Mouse (Mus musculus) forebrain, embryonic 15.5 days (tissue): ENCODE data around the gene Nkx1-2. TPM values are rescaled to one million over a fixed set of nuclear protein-coding genes. Genes with fewer than 3 reads are reported as not detected.
A peak's percentile ranks its signal among the peaks of the same experiment; 100 is the strongest.

ENCODE experiments used
- ATAC-seq: fragments of 200-750 bp; cut with Nextera tagmentation; replicated peaks from 2 replicates; pipeline ENCODE4 v1.8.0; 2017; ENCODE audit warnings: mild to moderate bottlenecking, moderate TSS enrichment, moderate library complexity
- H3K27ac ChIP-seq: fragments of 300-500 bp; sonication (generic); replicated peaks from 2 replicates; pipeline ENCODE4 v1.5.1; 2015; ENCODE audit warnings: mild to moderate bottlenecking, inconsistent platforms
- H3K27me3 ChIP-seq: fragments of 300-500 bp; sonication (generic); 2 replicates; pipeline ENCODE4 v1.6.1; 2015; ENCODE audit warnings: inconsistent platforms
- H3K36me3 ChIP-seq: fragments of 300-500 bp; sonication (generic); 2 replicates; pipeline ENCODE4 v1.6.1; 2015; ENCODE audit warnings: mild to moderate bottlenecking, inconsistent platforms
- H3K4me1 ChIP-seq: fragments of 300-500 bp; sonication (generic); 2 replicates; pipeline ENCODE4 v1.6.1; 2015; ENCODE audit warnings: inconsistent platforms
- H3K4me2 ChIP-seq: fragments of 300-500 bp; sonication (generic); replicated peaks from 2 replicates; pipeline ENCODE4 v1.6.1; 2015; ENCODE audit warnings: mild to moderate bottlenecking, inconsistent platforms
- H3K4me3 ChIP-seq: fragments of 300-500 bp; sonication (generic); 2 replicates; pipeline ENCODE4 v1.5.1; 2015; ENCODE audit warnings: mild to moderate bottlenecking, inconsistent platforms
- H3K9ac ChIP-seq: fragments of 300-500 bp; sonication (generic); replicated peaks from 2 replicates; pipeline ENCODE4 v1.6.1; 2015; ENCODE audit warnings: mild to moderate bottlenecking, inconsistent platforms
- H3K9me3 ChIP-seq: fragments of 300-500 bp; sonication (generic); 2 replicates; pipeline ENCODE4 v1.6.1; 2016; ENCODE audit warnings: inconsistent platforms
- WGBS: fragments of 180-500 bp; shearing (Covaris S2); methylation state at CpG from one replicate; pipeline ENCODE4 v1.1.7; 2015; ENCODE audit warnings: mixed read lengths; 5-methylcytosine and 5-hydroxymethylcytosine counted together
- polyA plus RNA-seq: library from polyadenylated mRNA; unstranded; fragments of >200 nt; fragmentation: Nextera tagmentation; extraction: Ambion mirVana; gene quantifications from 2 replicates; pipeline ENCODE4 v1.2.1, GENCODE M21; 2015

Gene Nkx1-2
- polyA plus RNA-seq, 1 experiment from 2014 or later, result 0.05 TPM

GRCm38 (mm10) chr7:132576116-132576650, 23.3 kb downstream of the Nkx1-2 start, which contains the start of gene Oat:
Gene Oat (minus strand): TSS chr7:132576398.
- H3K36me3 ChIP-seq, result no peaks in the 10 kb centered on the region
- peak within 1 kb of the TSS; percentile 72 for H3K4me3 ChIP-seq
- ATAC-seq, result peak; percentile 96
- WGBS, result under 1% methylated on average over 49 of the region's 49 CpGs
- peaks cover 26% of the 10 kb centered on the region for H3K4me1 ChIP-seq
- no peaks in the 10 kb centered on the region for H3K27me3 ChIP-seq
- no peaks in the 10 kb centered on the region for H3K9me3 ChIP-seq
- peak within 1 kb of the TSS; percentile 58 for H3K9ac ChIP-seq
- peak within 1 kb of the TSS; percentile 88 for H3K27ac ChIP-seq
- H3K4me2 ChIP-seq, result peak within 1 kb of the TSS; percentile 64

- peak overlapping the region; percentile 64 for H3K4me2 ChIP-seq
- no peaks in the 10 kb centered on the region for H3K36me3 ChIP-seq
- H3K9ac ChIP-seq, result peak overlapping the region; percentile 58
- peak overlapping the region; percentile 72 for H3K4me3 ChIP-seq
- peak overlapping the region; percentile 88 for H3K27ac ChIP-seq
- peak; percentile 91 for ATAC-seq
- peaks cover 30% of the 10 kb centered on the region for H3K4me1 ChIP-seq
- H3K9me3 ChIP-seq, result no peaks in the 10 kb centered on the region
- 1% methylated on average over 13 of the region's 13 CpGs for WGBS
- H3K27me3 ChIP-seq, result no peaks in the 10 kb centered on the region
Observed at GRCm38 (mm10) chr7:132575623-132576022, 23.8 kb downstream of the Nkx1-2 start.

- WGBS, result 91% methylated on average over 5 of the region's 5 CpGs
- H3K27me3 ChIP-seq, result no peaks in the 10 kb centered on the region
- no peak overlapping the region for H3K4me2 ChIP-seq
- H3K36me3 ChIP-seq, result no peaks in the 10 kb centered on the region
- H3K27ac ChIP-seq, result no peak overlapping the region
- ATAC-seq, result no peak
- H3K9ac ChIP-seq, result no peak overlapping the region
- H3K9me3 ChIP-seq, result no peaks in the 10 kb centered on the region
- H3K4me1 ChIP-seq, result peaks cover 35% of the 10 kb centered on the region
- H3K4me3 ChIP-seq, result no peak overlapping the region
Observed at GRCm38 (mm10) chr7:132574646-132575045, 24.8 kb downstream of the Nkx1-2 start.

- 15% methylated on average over 6 of the region's 6 CpGs for WGBS
- Histone ChIP-seq H3K4me2 (no peak overlapping the region), H3K9ac (no peak overlapping the region), H3K4me3 (no peak overlapping the region), H3K36me3 (no peaks in the 10 kb centered on the region), H3K27ac (peak overlapping the region; percentile 42), H3K27me3 (no peaks in the 10 kb centered on the region), H3K9me3 (no peaks in the 10 kb centered on the region), H3K4me1 (peaks cover 35% of the 10 kb centered on the region)
- ATAC-seq, result no peak
Observed at GRCm38 (mm10) chr7:132573205-132573604, 26.2 kb downstream of the Nkx1-2 start.

GRCm38 (mm10) chr7:132572738-132573137, 26.7 kb downstream of the Nkx1-2 start:
- H3K9ac ChIP-seq, result no peak overlapping the region
- no peaks in the 10 kb centered on the region for H3K27me3 ChIP-seq
- H3K4me2 ChIP-seq, result peak overlapping the region; percentile 22; the same call in 1 of the 2 replicates
- H3K36me3 ChIP-seq, result no peaks in the 10 kb centered on the region
- H3K9me3 ChIP-seq, result no peaks in the 10 kb centered on the region
- H3K27ac ChIP-seq, result peak overlapping the region; percentile 42
- 48% methylated on average over 3 of the region's 3 CpGs for WGBS
- peaks cover 35% of the 10 kb centered on the region for H3K4me1 ChIP-seq
- ATAC-seq, result no peak
- H3K4me3 ChIP-seq, result no peak overlapping the region

- peak overlapping the region; percentile 42; the same call in 1 of the 2 replicates for H3K27ac ChIP-seq
- no peak overlapping the region for H3K4me2 ChIP-seq
- H3K4me3 ChIP-seq, result no peak overlapping the region
- WGBS, result 42% methylated on average over 8 of the region's 8 CpGs
- no peak for ATAC-seq
- H3K4me1 ChIP-seq, result peaks cover 33% of the 10 kb centered on the region
- H3K27me3 ChIP-seq, result no peaks in the 10 kb centered on the region
- H3K9ac ChIP-seq, result no peak overlapping the region
- no peaks in the 10 kb centered on the region for H3K9me3 ChIP-seq
- H3K36me3 ChIP-seq, result no peaks in the 10 kb centered on the region
Observed at GRCm38 (mm10) chr7:132571481-132571880, 28.0 kb downstream of the Nkx1-2 start.

GRCm38 (mm10) chr7:132570071-132570470, 29.4 kb downstream of the Nkx1-2 start:
- H3K36me3 ChIP-seq, result peaks cover 2% of the 10 kb centered on the region; the same call in 1 of the 2 replicates
- no peak overlapping the region for H3K4me3 ChIP-seq
- no peak overlapping the region for H3K4me2 ChIP-seq
- no peaks in the 10 kb centered on the region for H3K9me3 ChIP-seq
- no peak overlapping the region for H3K9ac ChIP-seq
- H3K27me3 ChIP-seq, result no peaks in the 10 kb centered on the region
- no peak overlapping the region for H3K27ac ChIP-seq
- ATAC-seq, result no peak
- H3K4me1 ChIP-seq, result peaks cover 26% of the 10 kb centered on the region
- WGBS, result 80% methylated on average over 5 of the region's 5 CpGs

GRCm38 (mm10) chr7:132568817-132569216, 30.6 kb downstream of the Nkx1-2 start:
- H3K4me2 ChIP-seq, result no peak overlapping the region
- H3K4me3 ChIP-seq, result no peak overlapping the region
- no peaks in the 10 kb centered on the region for H3K27me3 ChIP-seq
- ATAC-seq, result no peak
- no peak overlapping the region for H3K9ac ChIP-seq
- no peak overlapping the region for H3K27ac ChIP-seq
- H3K4me1 ChIP-seq, result peaks cover 26% of the 10 kb centered on the region
- peaks cover 7% of the 10 kb centered on the region; the same call in 1 of the 2 replicates for H3K36me3 ChIP-seq
- H3K9me3 ChIP-seq, result no peaks in the 10 kb centered on the region
- WGBS, result 68% methylated on average over 6 of the region's 6 CpGs

- H3K27ac ChIP-seq, result no peak overlapping the region
- peaks cover 6% of the 10 kb centered on the region; the same call in 1 of the 2 replicates for H3K4me1 ChIP-seq
- H3K9me3 ChIP-seq, result no peaks in the 10 kb centered on the region
- whole genome bisulfite sequencing, result 20% methylated on average over 1 of the region's 1 CpGs
- H3K36me3 ChIP-seq, result peaks cover 30% of the 10 kb centered on the region
- H3K4me2 ChIP-seq, result no peak overlapping the region
- no peak overlapping the region for H3K9ac ChIP-seq
- no peaks in the 10 kb centered on the region for H3K27me3 ChIP-seq
- ATAC-seq, result no peak
- no peak overlapping the region for H3K4me3 ChIP-seq
Observed at GRCm38 (mm10) chr7:132565831-132566230, 33.6 kb downstream of the Nkx1-2 start.

GRCm38 (mm10) chr7:132559138-132559766, 40.2 kb downstream of the Nkx1-2 start:
- Histone ChIP-seq H3K36me3 (peaks cover 60% of the 10 kb centered on the region), H3K9me3 (no peaks in the 10 kb centered on the region), H3K27me3 (no peaks in the 10 kb centered on the region), H3K4me1 (peaks cover 2% of the 10 kb centered on the region; the same call in 1 of the 2 replicates), H3K27ac (no peak overlapping the region), H3K4me2 (no peak overlapping the region), H3K9ac (no peak overlapping the region), H3K4me3 (no peak overlapping the region)
- no peak for ATAC-seq
- 71% methylated on average over 3 of the region's 3 CpGs for WGBS

- Histone ChIP-seq H3K27me3 (no peaks in the 10 kb centered on the region), H3K36me3 (peaks cover 51% of the 10 kb centered on the region), H3K27ac (no peak overlapping the region), H3K4me2 (no peak overlapping the region), H3K4me1 (peaks cover 7% of the 10 kb centered on the region; the same call in 1 of the 2 replicates), H3K4me3 (no peak overlapping the region), H3K9ac (no peak overlapping the region), H3K9me3 (no peaks in the 10 kb centered on the region)
- ATAC-seq, result no peak
- 80% methylated on average over 7 of the region's 7 CpGs for WGBS
Observed at GRCm38 (mm10) chr7:132558141-132558736, 41.2 kb downstream of the Nkx1-2 start.

- WGBS, result 89% methylated on average over 5 of the region's 5 CpGs
- no peak for ATAC-seq
- H3K27ac ChIP-seq, result no peak overlapping the region
- no peak overlapping the region for H3K9ac ChIP-seq
- H3K9me3 ChIP-seq, result no peaks in the 10 kb centered on the region
- no peaks in the 10 kb centered on the region for H3K27me3 ChIP-seq
- no peak overlapping the region for H3K4me2 ChIP-seq
- no peak overlapping the region for H3K4me3 ChIP-seq
- peaks cover 38% of the 10 kb centered on the region for H3K36me3 ChIP-seq
- H3K4me1 ChIP-seq, result peaks cover 7% of the 10 kb centered on the region; the same call in 1 of the 2 replicates
Observed at GRCm38 (mm10) chr7:132556575-132556974, 42.9 kb downstream of the Nkx1-2 start.
